Mouse (Mus musculus) thymus, adult 2 months (tissue): ENCODE measurements around the gene Stra6.

Experiments used
- CTCF ChIP-seq: fragments of 200-500 bp; IDR thresholded peaks from 2 replicates; pipeline ENCODE4 v1.5.1; 2012; ENCODE audit warnings: mild to moderate bottlenecking, control low read depth, low read length, moderate library complexity, borderline replicate concordance; ENCODE audit not compliant: control insufficient read depth, poor library complexity, insufficient read depth; ENCODE audit errors: extremely low read depth
- POLR2A ChIP-seq: fragments of 200-500 bp; IDR thresholded peaks from 2 replicates; pipeline ENCODE4 v1.6.1; 2012; ENCODE audit warnings: mild to moderate bottlenecking, low read length, control low read depth, moderate library complexity; ENCODE audit not compliant: control insufficient read depth, poor library complexity, insufficient read depth; ENCODE audit errors: extremely low read depth

DNA sequence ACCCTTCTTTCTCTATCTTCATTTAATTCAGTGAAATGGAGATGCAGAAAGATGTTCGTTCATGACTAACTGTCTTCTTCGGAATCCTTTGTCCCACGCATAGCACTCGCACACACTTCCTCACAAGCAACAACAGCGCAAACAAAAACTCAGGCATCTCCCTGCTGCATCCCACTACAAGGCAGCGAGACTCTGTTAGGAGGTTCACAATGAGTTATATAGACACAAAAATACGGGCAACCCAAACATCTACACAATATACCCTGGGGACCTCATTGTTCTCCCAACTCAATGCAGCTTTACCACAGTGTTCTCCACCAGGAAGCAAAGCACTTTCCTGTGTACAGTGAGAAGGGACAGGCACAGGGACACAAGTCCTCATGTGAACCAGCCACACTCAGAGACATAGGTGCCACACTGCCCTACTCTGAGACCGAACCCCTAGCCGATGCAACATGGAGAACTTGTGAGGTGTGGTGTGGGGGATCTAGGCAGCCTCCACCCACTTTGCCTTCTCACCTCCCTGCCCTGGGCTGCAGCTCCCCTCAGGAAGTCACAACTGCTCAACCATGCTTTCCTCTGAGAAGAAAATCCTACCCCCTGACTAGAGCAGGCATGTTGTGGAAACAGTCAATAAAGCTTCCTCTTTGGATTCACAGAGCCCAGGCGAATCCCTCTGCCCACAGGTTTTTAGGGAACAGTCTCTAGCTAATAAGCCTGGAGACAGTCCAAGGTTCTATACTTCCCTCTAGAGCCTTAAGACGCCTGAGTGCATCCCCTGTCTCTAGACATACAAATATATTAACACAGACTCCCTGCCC is 136.9 kb downstream of the Stra6 start:
- no peak for TF ChIP-seq CTCF
- TF ChIP-seq POLR2A: no peak
